Mouse (Mus musculus) bone marrow macrophage, adult 2 months (primary cell): Measurements from ENCODE around the gene Sirpa.

Experiments
- CTCF ChIP-seq: IDR thresholded peaks from 2 replicates; pipeline ENCODE4 v1.5.1; 2012; ENCODE audit warnings: low read depth, mild to moderate bottlenecking, low read length, moderate library complexity
- POLR2A ChIP-seq: IDR thresholded peaks from 2 replicates; pipeline ENCODE4 v1.6.1; 2012; ENCODE audit warnings: mild to moderate bottlenecking, low read depth, low read length, borderline replicate concordance

GRCm38 (mm10) chr2:129620148-129620547, 27.5 kb downstream of the Sirpa start:
- no peak for TF ChIP-seq CTCF
- no peak for TF ChIP-seq POLR2A
